Mouse (Mus musculus) ES-Bruce4 (cell line): ENCODE results near the gene Cd86. TPM values are rescaled to one million over a fixed set of nuclear protein-coding genes. Genes with fewer than 3 reads are reported as not detected.

Experiments used
- H3K27ac ChIP-seq: 2 replicates; pipeline ENCODE4 v1.5.1; 2012; ENCODE audit warnings: low read length, inconsistent platforms; ENCODE audit not compliant: insufficient read depth
- H3K27me3 ChIP-seq: 2 replicates; pipeline ENCODE4 v1.6.1; 2012; ENCODE audit warnings: mild to moderate bottlenecking, low read length, inconsistent platforms; ENCODE audit not compliant: control insufficient read depth, poor library complexity, insufficient read depth, severe bottlenecking
- H3K36me3 ChIP-seq: 2 replicates; pipeline ENCODE4 v1.6.1; 2012; ENCODE audit warnings: inconsistent platforms, mild to moderate bottlenecking, low read length, moderate library complexity; ENCODE audit not compliant: control insufficient read depth, poor library complexity, insufficient read depth, severe bottlenecking
- H3K4me1 ChIP-seq: one replicate; pipeline ENCODE4 v1.8.1; 2011; ENCODE audit warnings: low read length; ENCODE audit not compliant: control insufficient read depth, insufficient read depth
- H3K4me3 ChIP-seq: 2 replicates; pipeline ENCODE4 v1.5.1; 2011; ENCODE audit warnings: low read depth, mild to moderate bottlenecking, low read length
- H3K9ac ChIP-seq: 2 replicates; pipeline ENCODE4 v1.6.1; 2012; ENCODE audit warnings: low read depth, mild to moderate bottlenecking, inconsistent platforms; ENCODE audit not compliant: poor library complexity, severe bottlenecking
- H3K9me3 ChIP-seq: replicated peaks from 2 replicates; pipeline ENCODE4 v1.6.1; 2012; ENCODE audit warnings: mild to moderate bottlenecking, low read length, inconsistent platforms; ENCODE audit not compliant: control insufficient read depth, poor library complexity, insufficient read depth, severe bottlenecking
- CTCF ChIP-seq: IDR thresholded peaks from one replicate; pipeline ENCODE4 v1.8.1; 2011; ENCODE audit warnings: low read depth, low read length
- EP300 ChIP-seq: IDR thresholded peaks from 2 replicates; pipeline ENCODE4 v1.6.1; 2011; ENCODE audit warnings: low read depth, low read length; ENCODE audit not compliant: insufficient read depth
- POLR2A ChIP-seq: IDR thresholded peaks from one replicate; pipeline ENCODE4 v1.8.1; 2011; ENCODE audit warnings: low read length; ENCODE audit not compliant: insufficient read depth
- polyA plus RNA-seq: library from polyadenylated mRNA; stranded (reverse); fragments of >200 nt; gene quantifications from 2 replicates; pipeline ENCODE4 v1.2.4, GENCODE M21; 2011; ENCODE audit warnings: low read depth; ENCODE audit not compliant: missing spikeins, insufficient read depth, insufficient read length

Gene Cd86
- polyA plus RNA-seq, 1 experiment = not detected

- H3K27me3 ChIP-seq = no peaks in the 10 kb centered on the region
- no peak overlapping the region for H3K4me3 ChIP-seq
- no peaks in the 10 kb centered on the region for H3K36me3 ChIP-seq
- TF ChIP-seq EP300 (no peak), POLR2A (no peak), CTCF (no peak)
- H3K9ac ChIP-seq = no peak overlapping the region
- H3K9me3 ChIP-seq = no peaks in the 10 kb centered on the region
- H3K4me1 ChIP-seq = no peaks in the 10 kb centered on the region
- H3K27ac ChIP-seq = no peak overlapping the region
Observed at GRCm38 (mm10) chr16:36684325-36684918, 18.5 kb upstream of the Cd86 start.

- Histone ChIP-seq H3K9ac (no peak overlapping the region), H3K9me3 (no peaks in the 10 kb centered on the region), H3K27ac (no peak overlapping the region), H3K36me3 (no peaks in the 10 kb centered on the region), H3K4me3 (no peak overlapping the region), H3K4me1 (no peaks in the 10 kb centered on the region), H3K27me3 (no peaks in the 10 kb centered on the region)
- TF ChIP-seq EP300 (no peak), POLR2A (no peak), CTCF (no peak)
Observed at GRCm38 (mm10) chr16:36681829-36682228, 15.9 kb upstream of the Cd86 start.

GRCm38 (mm10) chr16:36675902-36676301 lies 10.0 kb upstream of the Cd86 start:
- H3K36me3 ChIP-seq = no peaks in the 10 kb centered on the region
- no peak for TF ChIP-seq CTCF
- no peak for TF ChIP-seq POLR2A
- no peak for TF ChIP-seq EP300
- H3K4me3 ChIP-seq = no peak overlapping the region
- H3K27ac ChIP-seq = no peak overlapping the region; the same call in 1 of the 2 replicates
- no peak overlapping the region for H3K9ac ChIP-seq
- no peaks in the 10 kb centered on the region for H3K27me3 ChIP-seq
- no peaks in the 10 kb centered on the region for H3K9me3 ChIP-seq
- peaks cover 2% of the 10 kb centered on the region for H3K4me1 ChIP-seq

GRCm38 (mm10) chr16:36675304-36675703 lies 9.4 kb upstream of the Cd86 start:
- H3K27ac ChIP-seq = no peak overlapping the region
- peaks cover 2% of the 10 kb centered on the region for H3K4me1 ChIP-seq
- H3K4me3 ChIP-seq = no peak overlapping the region
- TF ChIP-seq POLR2A = no peak
- peak; percentile 76 for TF ChIP-seq EP300
- no peaks in the 10 kb centered on the region for H3K27me3 ChIP-seq
- H3K36me3 ChIP-seq = no peaks in the 10 kb centered on the region
- H3K9me3 ChIP-seq = no peaks in the 10 kb centered on the region
- H3K9ac ChIP-seq = no peak overlapping the region

GRCm38 (mm10) chr16:36674457-36675204 lies 8.8 kb upstream of the Cd86 start:
- H3K27me3 ChIP-seq = no peaks in the 10 kb centered on the region
- H3K9me3 ChIP-seq = no peaks in the 10 kb centered on the region
- no peak overlapping the region for H3K4me3 ChIP-seq
- peaks cover 2% of the 10 kb centered on the region for H3K4me1 ChIP-seq
- no peaks in the 10 kb centered on the region for H3K36me3 ChIP-seq
- H3K27ac ChIP-seq = peak overlapping the region; percentile 72; the same call in 1 of the 2 replicates
- TF ChIP-seq CTCF = no peak
- H3K9ac ChIP-seq = no peak overlapping the region

- H3K9ac ChIP-seq = no peak overlapping the region
- H3K4me1 ChIP-seq = peaks cover 2% of the 10 kb centered on the region
- TF ChIP-seq CTCF = no peak
- TF ChIP-seq POLR2A = no peak
- TF ChIP-seq EP300 = no peak
- no peaks in the 10 kb centered on the region for H3K27me3 ChIP-seq
- no peak overlapping the region for H3K27ac ChIP-seq
- no peaks in the 10 kb centered on the region for H3K9me3 ChIP-seq
- no peak overlapping the region for H3K4me3 ChIP-seq
- no peaks in the 10 kb centered on the region for H3K36me3 ChIP-seq
Observed at GRCm38 (mm10) chr16:36673196-36673595, 7.3 kb upstream of the Cd86 start.
